Mouse (Mus musculus): ENCODE measurements at regions not wholly inside any gene's neighbourhood (a gene's known extent, or its start where the extent isn't known, plus 50 kb on each side); places are given as distances from the start of the nearest gene placed in this dataset.

GRCm38 (mm10) chr1:57470356-57470755 lies 63.5 kb upstream of the Tyw5 start:
- Histone ChIP-seq H3K27ac (no peak overlapping the region), H3K27me3 (no peaks in the 10 kb centered on the region), H3K4me2 (no peak overlapping the region), H3K4me3 (no peak overlapping the region), H3K4me1 (no peaks in the 10 kb centered on the region), H3K9ac (no peak overlapping the region), H3K36me3 (no peaks in the 10 kb centered on the region), H3K9me3 (no peaks in the 10 kb centered on the region)
- ATAC-seq (ENCODE audit: borderline replicate concordance, extremely low read depth, low FRiP score, low TSS enrichment), result no peak
- 94% methylated on average over 1 of the region's 1 CpGs for WGBS

GRCm38 (mm10) chr1:57472235-57472634 lies 65.3 kb upstream of the Tyw5 start:
- H3K27ac ChIP-seq, result no peak overlapping the region
- no peaks in the 10 kb centered on the region for H3K9me3 ChIP-seq
- H3K27me3 ChIP-seq, result no peaks in the 10 kb centered on the region
- no peak overlapping the region for H3K9ac ChIP-seq
- H3K36me3 ChIP-seq, result no peaks in the 10 kb centered on the region
- no peaks in the 10 kb centered on the region for H3K4me1 ChIP-seq
- WGBS, result 50% methylated on average over 1 of the region's 1 CpGs
- H3K4me2 ChIP-seq, result no peak overlapping the region
- no peak overlapping the region for H3K4me3 ChIP-seq
- no peak for ATAC-seq (ENCODE audit: borderline replicate concordance, extremely low read depth, low FRiP score, low TSS enrichment)

GRCm38 (mm10) chr1:57477725-57478124 lies 70.8 kb upstream of the Tyw5 start:
- H3K27me3 ChIP-seq, result no peaks in the 10 kb centered on the region
- H3K27ac ChIP-seq, result no peak overlapping the region
- no peak overlapping the region for H3K4me2 ChIP-seq
- no peaks in the 10 kb centered on the region for H3K9me3 ChIP-seq
- 27% methylated on average over 1 of the region's 1 CpGs for WGBS
- no peaks in the 10 kb centered on the region for H3K36me3 ChIP-seq
- H3K4me3 ChIP-seq, result no peak overlapping the region
- no peak for ATAC-seq (ENCODE audit: borderline replicate concordance, extremely low read depth, low FRiP score, low TSS enrichment)
- H3K4me1 ChIP-seq, result no peaks in the 10 kb centered on the region
- H3K9ac ChIP-seq, result no peak overlapping the region

GRCm38 (mm10) chr1:57478151-57478550 lies 71.2 kb upstream of the Tyw5 start:
- Histone ChIP-seq H3K27me3 (no peaks in the 10 kb centered on the region), H3K4me1 (no peaks in the 10 kb centered on the region), H3K9ac (no peak overlapping the region), H3K27ac (no peak overlapping the region), H3K4me2 (no peak overlapping the region), H3K36me3 (no peaks in the 10 kb centered on the region), H3K9me3 (no peaks in the 10 kb centered on the region), H3K4me3 (no peak overlapping the region)
- ATAC-seq (ENCODE audit: borderline replicate concordance, extremely low read depth, low FRiP score, low TSS enrichment), result no peak
- 61% methylated on average over 2 of the region's 2 CpGs for WGBS

GRCm38 (mm10) chr1:57478800-57479199 lies 71.9 kb upstream of the Tyw5 start:
- Histone ChIP-seq H3K9ac (no peak overlapping the region), H3K4me2 (no peak overlapping the region), H3K36me3 (no peaks in the 10 kb centered on the region), H3K4me3 (no peak overlapping the region), H3K27me3 (no peaks in the 10 kb centered on the region), H3K27ac (no peak overlapping the region), H3K9me3 (no peaks in the 10 kb centered on the region), H3K4me1 (no peaks in the 10 kb centered on the region)
- WGBS, result 92% methylated on average over 1 of the region's 1 CpGs
- ATAC-seq (ENCODE audit: borderline replicate concordance, extremely low read depth, low FRiP score, low TSS enrichment), result no peak

GRCm38 (mm10) chr1:57479566-57479965 lies 72.7 kb upstream of the Tyw5 start:
- no peaks in the 10 kb centered on the region for H3K9me3 ChIP-seq
- no peak overlapping the region for H3K4me3 ChIP-seq
- 56% methylated on average over 4 of the region's 4 CpGs for WGBS
- H3K36me3 ChIP-seq, result no peaks in the 10 kb centered on the region
- ATAC-seq (ENCODE audit: borderline replicate concordance, extremely low read depth, low FRiP score, low TSS enrichment), result no peak
- H3K4me2 ChIP-seq, result no peak overlapping the region
- H3K9ac ChIP-seq, result no peak overlapping the region
- no peak overlapping the region for H3K27ac ChIP-seq
- H3K27me3 ChIP-seq, result no peaks in the 10 kb centered on the region
- no peaks in the 10 kb centered on the region for H3K4me1 ChIP-seq

- WGBS, result 80% methylated on average over 2 of the region's 2 CpGs
- Histone ChIP-seq H3K9me3 (no peaks in the 10 kb centered on the region), H3K4me3 (no peak overlapping the region), H3K27me3 (no peaks in the 10 kb centered on the region), H3K4me1 (no peaks in the 10 kb centered on the region), H3K9ac (no peak overlapping the region), H3K36me3 (no peaks in the 10 kb centered on the region), H3K4me2 (no peak overlapping the region), H3K27ac (no peak overlapping the region)
- no peak for ATAC-seq (ENCODE audit: borderline replicate concordance, extremely low read depth, low FRiP score, low TSS enrichment)
These were observed 82.3 kb upstream of the Tyw5 start for GRCm38 (mm10) chr1:57489176-57489575.

GRCm38 (mm10) chr1:57489588-57489987 lies 82.7 kb upstream of the Tyw5 start:
- Histone ChIP-seq H3K9me3 (no peaks in the 10 kb centered on the region), H3K4me3 (no peak overlapping the region), H3K36me3 (no peaks in the 10 kb centered on the region), H3K27ac (no peak overlapping the region), H3K4me1 (no peaks in the 10 kb centered on the region), H3K27me3 (no peaks in the 10 kb centered on the region), H3K4me2 (no peak overlapping the region), H3K9ac (no peak overlapping the region)
- 54% methylated on average over 6 of the region's 6 CpGs for WGBS
- no peak for ATAC-seq (ENCODE audit: borderline replicate concordance, extremely low read depth, low FRiP score, low TSS enrichment)

- Histone ChIP-seq H3K36me3 (no peaks in the 10 kb centered on the region), H3K27me3 (no peaks in the 10 kb centered on the region), H3K27ac (no peak overlapping the region), H3K9ac (no peak overlapping the region), H3K4me1 (no peaks in the 10 kb centered on the region), H3K4me3 (no peak overlapping the region), H3K9me3 (no peaks in the 10 kb centered on the region), H3K4me2 (no peak overlapping the region)
- no peak for ATAC-seq (ENCODE audit: borderline replicate concordance, extremely low read depth, low FRiP score, low TSS enrichment)
- WGBS, result 42% methylated on average over 4 of the region's 4 CpGs
These were observed 83.1 kb upstream of the Tyw5 start for GRCm38 (mm10) chr1:57490021-57490420.

- no peak overlapping the region for H3K9ac ChIP-seq
- H3K4me2 ChIP-seq, result no peak overlapping the region
- no peak overlapping the region for H3K4me3 ChIP-seq
- 74% methylated on average over 2 of the region's 2 CpGs for WGBS
- no peak for ATAC-seq (ENCODE audit: borderline replicate concordance, extremely low read depth, low FRiP score, low TSS enrichment)
- no peak overlapping the region for H3K27ac ChIP-seq
- H3K27me3 ChIP-seq, result no peaks in the 10 kb centered on the region
- no peaks in the 10 kb centered on the region for H3K9me3 ChIP-seq
- no peaks in the 10 kb centered on the region for H3K4me1 ChIP-seq
- H3K36me3 ChIP-seq, result no peaks in the 10 kb centered on the region
These were observed 85.8 kb upstream of the Tyw5 start for GRCm38 (mm10) chr1:57492696-57493095.

- no peaks in the 10 kb centered on the region for H3K36me3 ChIP-seq
- ATAC-seq (ENCODE audit: borderline replicate concordance, extremely low read depth, low FRiP score, low TSS enrichment), result no peak
- 51% methylated on average over 8 of the region's 8 CpGs for WGBS
- no peaks in the 10 kb centered on the region for H3K4me1 ChIP-seq
- H3K9me3 ChIP-seq, result no peaks in the 10 kb centered on the region
- no peak overlapping the region for H3K27ac ChIP-seq
- no peaks in the 10 kb centered on the region for H3K27me3 ChIP-seq
- H3K9ac ChIP-seq, result no peak overlapping the region
- H3K4me2 ChIP-seq, result no peak overlapping the region
- no peak overlapping the region for H3K4me3 ChIP-seq
These were observed 90.7 kb upstream of the Tyw5 start for GRCm38 (mm10) chr1:57497489-57498037.

- no peak for ATAC-seq (ENCODE audit: borderline replicate concordance, extremely low read depth, low FRiP score, low TSS enrichment)
- H3K27me3 ChIP-seq, result no peaks in the 10 kb centered on the region
- no peak overlapping the region for H3K27ac ChIP-seq
- H3K9ac ChIP-seq, result no peak overlapping the region
- no peak overlapping the region for H3K4me3 ChIP-seq
- 52% methylated on average over 8 of the region's 9 CpGs for WGBS
- H3K36me3 ChIP-seq, result no peaks in the 10 kb centered on the region
- H3K4me2 ChIP-seq, result no peak overlapping the region
- no peaks in the 10 kb centered on the region for H3K4me1 ChIP-seq
- H3K9me3 ChIP-seq, result no peaks in the 10 kb centered on the region
These were observed 103.6 kb upstream of the Tyw5 start for GRCm38 (mm10) chr1:57510359-57511120.
